Mouse (Mus musculus): Measurements from ENCODE around the gene AL607142.1. TPM values are rescaled to one million over a fixed set of nuclear protein-coding genes. Genes with fewer than 3 reads are reported as not detected.

The AL607142.1 gene
- polyA plus RNA-seq, 1 experiment from 2014 or later: not detected

DNA sequence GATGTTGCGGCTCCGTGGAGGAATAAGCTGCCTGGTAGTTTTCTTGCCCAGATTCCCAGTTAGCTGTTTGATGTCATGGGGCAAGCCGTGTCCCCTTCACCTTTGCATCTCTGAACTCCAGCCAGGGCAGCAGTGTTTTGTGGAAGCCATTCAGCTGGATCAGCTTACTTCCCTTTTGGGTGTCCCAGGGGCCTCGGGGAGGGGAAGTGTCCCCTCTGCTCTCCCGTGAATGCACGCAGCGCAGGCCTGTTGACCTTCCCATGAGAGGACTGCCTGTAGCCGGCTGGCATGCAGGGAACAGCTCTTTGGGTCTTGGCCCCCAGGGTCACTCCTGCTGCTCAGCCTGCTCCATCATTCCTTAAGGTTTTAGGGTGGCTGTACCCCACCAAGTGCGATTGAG lies 10.7 kb upstream of the AL607142.1 start:
- H3K36me3 ChIP-seq (ENCODE audit: insufficient read depth): no peaks in the 10 kb centered on the region

GRCm38 (mm10) chr4:120056451-120056850 lies 8.3 kb upstream of the AL607142.1 start:
- 87% methylated on average over 9 of the region's 9 CpGs for WGBS
- no peak for ATAC-seq (ENCODE audit: insufficient read depth)
- no peaks in the 10 kb centered on the region for H3K9me3 ChIP-seq (ENCODE audit: low read depth, low read length)

More for the DNA sequence above, 10.7 kb upstream of the AL607142.1 start:
- H3K9ac ChIP-seq: no peak overlapping the region
- DNase-seq: no peak
- no peak for TF ChIP-seq CTCF (IDR thresholded peaks at IDR 0.05; ENCODE audit: low read depth)
- ATAC-seq (ENCODE audit: insufficient read depth): no peak
- H3K4me3 ChIP-seq (ENCODE audit: low read depth, low read length): no peak overlapping the region
- no peak overlapping the region for H3K4me2 ChIP-seq
- H3K9me3 ChIP-seq (ENCODE audit: low read depth, low read length): no peaks in the 10 kb centered on the region
- H3K27me3 ChIP-seq (ENCODE audit: insufficient read depth, low read length): no peaks in the 10 kb centered on the region
- no peak overlapping the region for H3K27ac ChIP-seq (ENCODE audit: low read depth)
- no peaks in the 10 kb centered on the region for H3K4me1 ChIP-seq (ENCODE audit: insufficient read depth)
- WGBS: 60% methylated on average over 9 of the region's 9 CpGs

GRCm38 (mm10) chr4:120057529-120057928 lies 7.3 kb upstream of the AL607142.1 start:
- no peak for TF ChIP-seq CTCF (IDR thresholded peaks at IDR 0.05; ENCODE audit: low read depth)
- Histone ChIP-seq H3K4me2 (no peak overlapping the region), H3K27me3 (ENCODE audit: insufficient read depth, low read length) (no peaks in the 10 kb centered on the region), H3K36me3 (ENCODE audit: insufficient read depth) (no peaks in the 10 kb centered on the region), H3K9me3 (ENCODE audit: low read depth, low read length) (no peaks in the 10 kb centered on the region), H3K9ac (no peak overlapping the region), H3K27ac (ENCODE audit: low read depth) (no peak overlapping the region), H3K4me3 (ENCODE audit: low read depth, low read length) (no peak overlapping the region), H3K4me1 (ENCODE audit: insufficient read depth) (no peaks in the 10 kb centered on the region)
- ATAC-seq (ENCODE audit: insufficient read depth): no peak
- DNase-seq: no peak
- WGBS: 68% methylated on average over 8 of the region's 8 CpGs

More at GRCm38 (mm10) chr4:120056451-120056850, 8.3 kb upstream of the AL607142.1 start:
- no peaks in the 10 kb centered on the region for H3K27me3 ChIP-seq (ENCODE audit: insufficient read depth, low read length)
- no peak overlapping the region for H3K4me3 ChIP-seq (ENCODE audit: low read depth, low read length)
- H3K9ac ChIP-seq: no peak overlapping the region
- H3K36me3 ChIP-seq (ENCODE audit: insufficient read depth): no peaks in the 10 kb centered on the region
- TF ChIP-seq CTCF (IDR thresholded peaks at IDR 0.05; ENCODE audit: low read depth): no peak
- no peak overlapping the region for H3K27ac ChIP-seq (ENCODE audit: low read depth)
- H3K4me1 ChIP-seq (ENCODE audit: insufficient read depth): no peaks in the 10 kb centered on the region
- no peak overlapping the region for H3K4me2 ChIP-seq
- no peak for DNase-seq

- DNase-seq (no peak), ATAC-seq (ENCODE audit: insufficient read depth) (no peak)
- Histone ChIP-seq H3K9me3 (ENCODE audit: low read depth, low read length) (no peaks in the 10 kb centered on the region), H3K27me3 (ENCODE audit: insufficient read depth, low read length) (no peaks in the 10 kb centered on the region), H3K4me1 (ENCODE audit: insufficient read depth) (no peaks in the 10 kb centered on the region), H3K9ac (no peak overlapping the region), H3K36me3 (ENCODE audit: insufficient read depth) (no peaks in the 10 kb centered on the region), H3K27ac (ENCODE audit: low read depth) (no peak overlapping the region), H3K4me2 (no peak overlapping the region), H3K4me3 (ENCODE audit: low read depth, low read length) (no peak overlapping the region)
- 79% methylated on average over 3 of the region's 3 CpGs for WGBS
- TF ChIP-seq CTCF (IDR thresholded peaks at IDR 0.05; ENCODE audit: low read depth): no peak
These were observed 6.6 kb upstream of the AL607142.1 start for GRCm38 (mm10) chr4:120058157-120058556.

GRCm38 (mm10) chr4:120058794-120059193 lies 6.0 kb upstream of the AL607142.1 start:
- 60% methylated on average over 10 of the region's 10 CpGs for WGBS

DNA sequence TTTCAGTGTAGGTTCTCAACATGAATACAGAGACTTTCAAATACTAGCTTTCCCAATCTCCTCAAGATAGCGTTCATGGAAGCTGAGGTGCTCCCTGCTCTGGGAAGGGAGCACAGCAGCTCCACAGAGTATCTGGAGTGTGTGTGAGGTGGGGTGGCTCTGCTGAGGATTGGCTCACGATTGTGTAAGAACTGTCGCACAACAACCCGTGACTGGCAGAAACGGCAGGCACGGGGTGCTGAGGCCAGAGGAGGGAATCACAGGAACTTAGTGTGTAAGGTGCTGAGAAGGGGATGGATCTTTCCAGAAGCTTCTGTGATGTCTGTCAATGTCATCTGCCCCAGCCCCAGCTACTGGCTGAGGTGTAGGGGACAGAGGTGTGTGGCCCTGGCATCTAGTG lies 3.1 kb upstream of the AL607142.1 start:
- Histone ChIP-seq H3K4me3 (ENCODE audit: low read depth, low read length) (no peak overlapping the region), H3K27ac (ENCODE audit: low read depth) (no peak overlapping the region), H3K4me1 (ENCODE audit: insufficient read depth) (no peaks in the 10 kb centered on the region), H3K36me3 (ENCODE audit: insufficient read depth) (no peaks in the 10 kb centered on the region), H3K9me3 (ENCODE audit: low read depth, low read length) (no peaks in the 10 kb centered on the region), H3K9ac (no peak overlapping the region), H3K27me3 (ENCODE audit: insufficient read depth, low read length) (no peaks in the 10 kb centered on the region), H3K4me2 (no peak overlapping the region)
- 86% methylated on average over 6 of the region's 6 CpGs for WGBS
- DNase-seq (no peak), ATAC-seq (ENCODE audit: insufficient read depth) (no peak)
- no peak for TF ChIP-seq CTCF (IDR thresholded peaks at IDR 0.05; ENCODE audit: low read depth)

More at GRCm38 (mm10) chr4:120058794-120059193, 6.0 kb upstream of the AL607142.1 start:
- Histone ChIP-seq H3K4me2 (no peak overlapping the region), H3K9ac (no peak overlapping the region), H3K36me3 (ENCODE audit: insufficient read depth) (no peaks in the 10 kb centered on the region), H3K9me3 (ENCODE audit: low read depth, low read length) (no peaks in the 10 kb centered on the region), H3K27ac (ENCODE audit: low read depth) (no peak overlapping the region), H3K4me3 (ENCODE audit: low read depth, low read length) (no peak overlapping the region), H3K4me1 (ENCODE audit: insufficient read depth) (no peaks in the 10 kb centered on the region), H3K27me3 (ENCODE audit: insufficient read depth, low read length) (no peaks in the 10 kb centered on the region)
- no peak for TF ChIP-seq CTCF (IDR thresholded peaks at IDR 0.05; ENCODE audit: low read depth)
- ATAC-seq (ENCODE audit: insufficient read depth) (no peak), DNase-seq (no peak)

DNA sequence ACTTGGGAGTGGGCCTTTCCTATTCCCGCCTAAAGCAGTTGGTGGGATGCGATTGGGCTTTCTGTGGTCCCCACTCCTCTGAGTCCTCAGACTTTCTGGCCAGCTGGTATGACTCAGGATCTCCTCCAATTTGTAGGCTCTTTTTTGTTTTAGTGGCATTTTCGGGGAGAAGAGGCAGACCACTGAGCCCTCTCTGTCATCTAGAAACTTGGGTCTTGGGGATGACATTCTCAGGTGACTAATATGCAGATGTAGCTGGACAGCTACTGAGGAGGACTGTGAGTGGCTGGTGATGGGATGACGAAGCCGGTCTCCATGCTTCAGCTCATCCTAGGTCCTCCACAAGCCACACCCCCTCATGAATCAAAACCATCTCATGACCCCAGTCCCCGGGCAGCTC lies 2.6 kb upstream of the AL607142.1 start:
- no peak overlapping the region for H3K4me2 ChIP-seq
- no peak overlapping the region for H3K27ac ChIP-seq (ENCODE audit: low read depth)
- no peak for DNase-seq
- no peak overlapping the region for H3K9ac ChIP-seq
- no peak overlapping the region for H3K4me3 ChIP-seq (ENCODE audit: low read depth, low read length)
- H3K4me1 ChIP-seq (ENCODE audit: insufficient read depth): no peaks in the 10 kb centered on the region
- no peak for ATAC-seq (ENCODE audit: insufficient read depth)
- H3K9me3 ChIP-seq (ENCODE audit: low read depth, low read length): no peaks in the 10 kb centered on the region
- WGBS: 65% methylated on average over 6 of the region's 6 CpGs
- TF ChIP-seq CTCF (IDR thresholded peaks at IDR 0.05; ENCODE audit: low read depth): no peak
- no peaks in the 10 kb centered on the region for H3K36me3 ChIP-seq (ENCODE audit: insufficient read depth)
- no peaks in the 10 kb centered on the region for H3K27me3 ChIP-seq (ENCODE audit: insufficient read depth, low read length)

- no peak for ATAC-seq (ENCODE audit: insufficient read depth)
- H3K9ac ChIP-seq: no peak overlapping the region
These were observed 2.0 kb upstream of the AL607142.1 start for GRCm38 (mm10) chr4:120062754-120063153.

More at GRCm38 (mm10) chr4:120062754-120063153, 2.0 kb upstream of the AL607142.1 start:
- no peak overlapping the region for H3K4me2 ChIP-seq
- no peak overlapping the region for H3K27ac ChIP-seq (ENCODE audit: low read depth)
- H3K4me3 ChIP-seq (ENCODE audit: low read depth, low read length): no peak overlapping the region
- no peaks in the 10 kb centered on the region for H3K4me1 ChIP-seq (ENCODE audit: insufficient read depth)
- no peak for TF ChIP-seq CTCF (IDR thresholded peaks at IDR 0.05; ENCODE audit: low read depth)
- H3K27me3 ChIP-seq (ENCODE audit: insufficient read depth, low read length): no peaks in the 10 kb centered on the region
- DNase-seq: no peak
- H3K36me3 ChIP-seq (ENCODE audit: insufficient read depth): no peaks in the 10 kb centered on the region
- no peaks in the 10 kb centered on the region for H3K9me3 ChIP-seq (ENCODE audit: low read depth, low read length)
- 90% methylated on average over 11 of the region's 11 CpGs for WGBS
